Mouse (Mus musculus) hematopoietic stem cell, adult 5-6 weeks (primary cell): ENCODE measurements around the gene Mpzl3. TPM values are rescaled to one million over a fixed set of nuclear protein-coding genes. Genes with fewer than 3 reads are reported as not detected.

Experiments used
- ATAC-seq, 2 experiments: fragments of 125-278 bp in 1 of 2; replicated peaks in 1 of 2; 2 replicates each; pipeline ENCODE4 v1.8.0; 2016 to 2017; ENCODE audit warnings: inconsistent platforms in 2 of 2, mild to moderate bottlenecking in 2 of 2, moderate number of reproducible peaks in 2 of 2, low read depth in 1 of 2, moderate TSS enrichment in 1 of 2; ENCODE audit not compliant: low FRiP score in 2 of 2, poor library complexity in 2 of 2, severe bottlenecking in 2 of 2, insufficient read depth in 1 of 2, low TSS enrichment in 1 of 2
- total RNA-seq: library from RNA; stranded (forward); fragments of 172-1452, 232-1000 nt; gene quantifications from 2 replicates; pipeline ENCODE4 v1.2.3, GENCODE M21; 2017

Mpzl3 gene
- total RNA-seq, 1 experiment from 2014 or later: 0.99 TPM

GRCm38 (mm10) chr9:45119954-45120530, 65.1 kb downstream of the Mpzl3 start:
- no peak for ATAC-seq

GRCm38 (mm10) chr9:45120567-45120966, 65.6 kb downstream of the Mpzl3 start:
- ATAC-seq: no peak

- ATAC-seq: no peak
Measured at GRCm38 (mm10) chr9:45121001-45121400, 66.0 kb downstream of the Mpzl3 start.

- ATAC-seq: peak; percentile 82 to 85
Measured at GRCm38 (mm10) chr9:45121769-45122168, 66.8 kb downstream of the Mpzl3 start.

GRCm38 (mm10) chr9:45122209-45122761, 67.3 kb downstream of the Mpzl3 start:
- no peak for ATAC-seq

GRCm38 (mm10) chr9:45125211-45125610, 70.2 kb downstream of the Mpzl3 start:
- ATAC-seq: no peak

GRCm38 (mm10) chr9:45126941-45127340, 72.0 kb downstream of the Mpzl3 start:
- ATAC-seq: peak; percentile 17 to 50; a peak in 1 of 4 replicates

Other genes with a start within 250 kb of the Mpzl3 start
- gene Kmt2a, start 173.9 kb upstream of the Mpzl3 start, total RNA-seq: 22.9 and 27.1 TPM in 2 replicates
- gene Atp5l, start 134.4 kb upstream of the Mpzl3 start, total RNA-seq: 93.3 and 114 TPM in 2 replicates
- gene Ube4a, start 89.6 kb upstream of the Mpzl3 start, total RNA-seq: 29.6 and 39.3 TPM in 2 replicates
- 7.8 and 9.3 TPM in 2 replicates for gene Cd3g, start 74.8 kb upstream of the Mpzl3 start, total RNA-seq
- gene Cd3d, start 73.4 kb upstream of the Mpzl3 start, total RNA-seq: 0.19 TPM in 1 of 2 replicates, not detected in the other
- 0.20 TPM in 1 of 2 replicates, not detected in the other for gene Cd3e, start 45.6 kb upstream of the Mpzl3 start, total RNA-seq
- gene Mpzl2, start 15.4 kb upstream of the Mpzl3 start, total RNA-seq: 0.31 and 3.3 TPM in 2 replicates
- 1.7 and 3.3 TPM in 2 replicates for gene Jaml, start 24.0 kb downstream of the Mpzl3 start, total RNA-seq
- 0.44 TPM in 1 of 2 replicates, not detected in the other for gene Scn2b, start 62.6 kb downstream of the Mpzl3 start, total RNA-seq
- gene Scn4b, start 83.2 kb downstream of the Mpzl3 start, total RNA-seq: 0.25 TPM in 1 of 2 replicates, not detected in the other
- gene BC049352, start 126.8 kb downstream of the Mpzl3 start, total RNA-seq: 1.3 and 3.6 TPM in 2 replicates
- gene Tmprss4, start 148.9 kb downstream of the Mpzl3 start, total RNA-seq: 0.31 TPM in 1 of 2 replicates, not detected in the other
- 8.0 and 18.6 TPM in 2 replicates for gene Il10ra, start 214.0 kb downstream of the Mpzl3 start, total RNA-seq